Mouse (Mus musculus): Measurements from ENCODE around the gene Fscn1. TPM values are rescaled to one million over a fixed set of nuclear protein-coding genes. Genes with fewer than 3 reads are reported as not detected.

The Fscn1 gene
- polyA plus RNA-seq, 1 experiment: 583 TPM

GRCm38 (mm10) chr5:142947460-142947859, 12.7 kb upstream of the Fscn1 start:
- H3K4me3 ChIP-seq (ENCODE audit: insufficient read depth, poor library complexity, severe bottlenecking): no peak overlapping the region
- H3K27me3 ChIP-seq (ENCODE audit: control insufficient read depth, insufficient read depth, insufficient read length): no peaks in the 10 kb centered on the region
- H3ac ChIP-seq (ENCODE audit: control insufficient read depth, insufficient read length, low read depth): no peak overlapping the region
- no peaks in the 10 kb centered on the region for H3K79me3 ChIP-seq (ENCODE audit: low read depth)
- no peaks in the 10 kb centered on the region for H3K36me3 ChIP-seq (ENCODE audit: control insufficient read depth, insufficient read depth)
- H3K79me2 ChIP-seq (ENCODE audit: control insufficient read depth, insufficient read depth): no peaks in the 10 kb centered on the region
- no peak for TF ChIP-seq MAX (IDR thresholded peaks at IDR 0.05)
- TF ChIP-seq CEBPB (IDR thresholded peaks at IDR 0.05; ENCODE audit: low read depth): no peak
- TF ChIP-seq MYOD1 (IDR thresholded peaks at IDR 0.05; ENCODE audit: control insufficient read depth, insufficient read length, low read depth): no peak
- TF ChIP-seq FOSL1 (IDR thresholded peaks at IDR 0.05; ENCODE audit: insufficient read depth, low read length, poor library complexity, severe bottlenecking): no peak
- no peak for TF ChIP-seq USF1 (IDR thresholded peaks at IDR 0.05; ENCODE audit: low read depth)

- H3K4me3 ChIP-seq (ENCODE audit: insufficient read depth, poor library complexity, severe bottlenecking): no peak overlapping the region
- H3ac ChIP-seq (ENCODE audit: control insufficient read depth, insufficient read length, low read depth): no peak overlapping the region
- H3K79me3 ChIP-seq (ENCODE audit: low read depth): no peaks in the 10 kb centered on the region
- H3K27me3 ChIP-seq (ENCODE audit: control insufficient read depth, insufficient read depth, insufficient read length): no peaks in the 10 kb centered on the region
- no peaks in the 10 kb centered on the region for H3K79me2 ChIP-seq (ENCODE audit: control insufficient read depth, insufficient read depth)
- H3K36me3 ChIP-seq (ENCODE audit: control insufficient read depth, insufficient read depth): no peaks in the 10 kb centered on the region
- TF ChIP-seq MAX (IDR thresholded peaks at IDR 0.05): no peak
- no peak for TF ChIP-seq CEBPB (IDR thresholded peaks at IDR 0.05; ENCODE audit: low read depth)
- TF ChIP-seq CTCF (IDR thresholded peaks at IDR 0.05; ENCODE audit: control insufficient read depth, insufficient read depth, insufficient read length): no peak
- TF ChIP-seq MYOD1 (IDR thresholded peaks at IDR 0.05; ENCODE audit: control insufficient read depth, insufficient read length, low read depth): no peak
These were observed 10.6 kb upstream of the Fscn1 start for GRCm38 (mm10) chr5:142949580-142949979.

GRCm38 (mm10) chr5:142950405-142950804, 9.7 kb upstream of the Fscn1 start:
- Histone ChIP-seq H3K79me3 (ENCODE audit: low read depth) (no peaks in the 10 kb centered on the region), H3K27me3 (ENCODE audit: control insufficient read depth, insufficient read depth, insufficient read length) (no peaks in the 10 kb centered on the region)

GRCm38 (mm10) chr5:142953641-142954040, 6.5 kb upstream of the Fscn1 start:
- Histone ChIP-seq H3K36me3 (ENCODE audit: control insufficient read depth, insufficient read depth) (no peaks in the 10 kb centered on the region), H3K27me3 (ENCODE audit: control insufficient read depth, insufficient read depth, insufficient read length) (no peaks in the 10 kb centered on the region), H3K79me3 (ENCODE audit: low read depth) (no peaks in the 10 kb centered on the region), H3K4me3 (ENCODE audit: insufficient read depth, poor library complexity, severe bottlenecking) (no peak overlapping the region), H3ac (ENCODE audit: control insufficient read depth, insufficient read length, low read depth) (no peak overlapping the region), H3K79me2 (ENCODE audit: control insufficient read depth, insufficient read depth) (no peaks in the 10 kb centered on the region)
- TF ChIP-seq MYOD1 (IDR thresholded peaks at IDR 0.05; ENCODE audit: control insufficient read depth, insufficient read length, low read depth): no peak
- no peak for TF ChIP-seq USF1 (IDR thresholded peaks at IDR 0.05; ENCODE audit: low read depth)
- TF ChIP-seq CEBPB (IDR thresholded peaks at IDR 0.05; ENCODE audit: low read depth): no peak
- no peak for TF ChIP-seq MAX (IDR thresholded peaks at IDR 0.05)
- no peak for TF ChIP-seq MYOG (IDR thresholded peaks at IDR 0.05; ENCODE audit: control insufficient read depth, extremely low read depth, insufficient read length)
- no peak for TF ChIP-seq FOSL1 (IDR thresholded peaks at IDR 0.05; ENCODE audit: insufficient read depth, low read length, poor library complexity, severe bottlenecking)
- no peak for TF ChIP-seq CTCF (IDR thresholded peaks at IDR 0.05; ENCODE audit: control insufficient read depth, insufficient read depth, insufficient read length)

More at GRCm38 (mm10) chr5:142950405-142950804, 9.7 kb upstream of the Fscn1 start:
- Histone ChIP-seq H3K79me2 (ENCODE audit: control insufficient read depth, insufficient read depth) (no peaks in the 10 kb centered on the region), H3ac (ENCODE audit: control insufficient read depth, insufficient read length, low read depth) (no peak overlapping the region), H3K4me3 (ENCODE audit: insufficient read depth, poor library complexity, severe bottlenecking) (no peak overlapping the region), H3K36me3 (ENCODE audit: control insufficient read depth, insufficient read depth) (no peaks in the 10 kb centered on the region)
- no peak for TF ChIP-seq CEBPB (IDR thresholded peaks at IDR 0.05; ENCODE audit: low read depth)

- peaks cover 25% of the 10 kb centered on the region for H3K79me2 ChIP-seq (ENCODE audit: control insufficient read depth, insufficient read depth)
- H3K36me3 ChIP-seq (ENCODE audit: control insufficient read depth, insufficient read depth): no peaks in the 10 kb centered on the region
- no peak overlapping the region for H3K4me3 ChIP-seq (ENCODE audit: insufficient read depth, poor library complexity, severe bottlenecking)
- TF ChIP-seq MYOG (IDR thresholded peaks at IDR 0.05; ENCODE audit: control insufficient read depth, extremely low read depth, insufficient read length): no peak
- TF ChIP-seq USF1 (IDR thresholded peaks at IDR 0.05; ENCODE audit: low read depth): no peak
- no peak for TF ChIP-seq MAX (IDR thresholded peaks at IDR 0.05)
- TF ChIP-seq MYOD1 (IDR thresholded peaks at IDR 0.05; ENCODE audit: control insufficient read depth, insufficient read length, low read depth): no peak
- no peak for TF ChIP-seq CEBPB (IDR thresholded peaks at IDR 0.05; ENCODE audit: low read depth)
- TF ChIP-seq CTCF (IDR thresholded peaks at IDR 0.05; ENCODE audit: control insufficient read depth, insufficient read depth, insufficient read length): no peak
- no peak for TF ChIP-seq FOSL1 (IDR thresholded peaks at IDR 0.05; ENCODE audit: insufficient read depth, low read length, poor library complexity, severe bottlenecking)
- H3K79me3 ChIP-seq (ENCODE audit: low read depth): peaks cover 21% of the 10 kb centered on the region
- H3ac ChIP-seq (ENCODE audit: control insufficient read depth, insufficient read length, low read depth): no peak overlapping the region
- no peaks in the 10 kb centered on the region for H3K27me3 ChIP-seq (ENCODE audit: control insufficient read depth, insufficient read depth, insufficient read length)
These were observed 3.0 kb upstream of the Fscn1 start for GRCm38 (mm10) chr5:142956956-142957703.

- Histone ChIP-seq H3K79me3 (ENCODE audit: low read depth) (peaks cover 34% of the 10 kb centered on the region), H3ac (ENCODE audit: control insufficient read depth, insufficient read length, low read depth) (no peak overlapping the region), H3K4me3 (ENCODE audit: insufficient read depth, poor library complexity, severe bottlenecking) (no peak overlapping the region), H3K36me3 (ENCODE audit: control insufficient read depth, insufficient read depth) (peaks cover 4% of the 10 kb centered on the region), H3K79me2 (ENCODE audit: control insufficient read depth, insufficient read depth) (peaks cover 38% of the 10 kb centered on the region), H3K27me3 (ENCODE audit: control insufficient read depth, insufficient read depth, insufficient read length) (no peaks in the 10 kb centered on the region)
- TF ChIP-seq MYOG (IDR thresholded peaks at IDR 0.05; ENCODE audit: control insufficient read depth, extremely low read depth, insufficient read length) (no peak), USF1 (IDR thresholded peaks at IDR 0.05; ENCODE audit: low read depth) (no peak), CEBPB (IDR thresholded peaks at IDR 0.05; ENCODE audit: low read depth) (no peak), MAX (IDR thresholded peaks at IDR 0.05) (no peak)
These were observed 1.7 kb upstream of the Fscn1 start for GRCm38 (mm10) chr5:142958464-142958863.

Data from C2C12 (cell line).